Mouse (Mus musculus): ENCODE results near the gene Wnt9a. TPM values are rescaled to one million over a fixed set of nuclear protein-coding genes. Genes with fewer than 3 reads are reported as not detected.
A peak's percentile ranks its signal among the peaks of the same experiment; 100 is the strongest.

Wnt9a gene
- polyA plus RNA-seq (2011; ENCODE audit: insufficient read depth, insufficient read length, low read depth, missing spikeins) = 6.5 and 6.8 TPM in 2 replicates

DNA sequence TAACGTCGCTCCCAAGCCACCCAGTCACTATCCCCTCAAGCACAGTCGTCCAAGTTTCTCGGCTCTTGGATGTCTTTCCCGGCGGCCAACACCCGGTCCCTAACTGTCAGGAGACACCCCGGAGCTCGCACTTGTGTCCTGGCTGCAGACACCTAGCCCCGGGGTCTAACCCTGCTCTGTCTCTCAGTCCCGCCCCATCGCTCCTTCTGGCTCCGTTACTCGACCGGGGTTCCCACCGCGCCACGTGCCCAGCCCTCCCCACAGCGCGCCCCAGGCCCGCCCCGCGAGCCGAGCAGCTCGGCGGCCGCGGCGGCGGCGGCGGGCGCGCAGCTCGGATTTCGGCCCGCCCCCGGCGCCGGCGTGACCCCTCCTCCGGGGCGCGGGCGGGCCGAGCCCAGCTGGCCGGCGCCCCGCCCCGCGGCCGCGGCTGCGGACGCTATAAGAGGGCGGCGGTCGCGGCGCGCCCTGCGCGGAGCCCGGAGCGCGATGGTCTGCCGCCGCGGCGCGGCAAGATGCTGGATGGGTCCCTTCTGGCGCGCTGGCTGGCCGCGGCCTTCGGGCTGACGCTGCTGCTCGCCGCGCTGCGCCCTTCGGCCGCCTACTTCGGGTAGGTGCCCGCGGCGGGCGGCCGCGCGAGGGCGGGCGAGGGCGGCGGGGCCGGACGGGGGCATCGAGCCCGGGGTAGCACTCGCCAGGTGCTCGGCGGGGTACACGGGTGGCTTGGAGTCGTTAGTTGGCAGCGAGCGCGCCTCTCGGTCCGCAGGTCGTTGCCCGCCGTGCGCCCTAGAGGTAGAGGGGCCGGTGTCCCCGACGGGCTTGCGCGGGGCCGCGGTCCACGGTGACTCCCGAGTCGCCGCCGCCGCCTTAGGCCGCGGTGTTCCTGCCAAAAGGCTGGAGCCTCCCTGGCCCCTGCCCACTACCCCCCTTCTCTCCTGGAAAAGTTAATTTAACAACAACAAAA, at the start of gene Wnt9a:
Gene Wnt9a, plus strand, starts transcription at position 468 of the 961 bp plus-strand sequence.
- H3K36me3 ChIP-seq (ENCODE audit: control insufficient read depth, insufficient read depth, low read length, poor library complexity, severe bottlenecking) = no peaks in the 10 kb centered on the region
- peaks cover 5% of the 10 kb centered on the region for H3K4me1 ChIP-seq (ENCODE audit: control insufficient read depth, insufficient read depth, low read length)
- peaks cover 8% of the 10 kb centered on the region for H3K27me3 ChIP-seq (ENCODE audit: control insufficient read depth, insufficient read depth, low read length, poor library complexity, severe bottlenecking)
- H3K27ac ChIP-seq (ENCODE audit: insufficient read depth, low read length) = no peak within 1 kb of the TSS
- H3K9me3 ChIP-seq (replicated peaks; ENCODE audit: control insufficient read depth, insufficient read depth, low read length, poor library complexity, severe bottlenecking) = no peaks in the 10 kb centered on the region
- H3K9ac ChIP-seq (ENCODE audit: low read depth, poor library complexity, severe bottlenecking) = peak within 1 kb of the TSS; percentile 87
- peak within 1 kb of the TSS; percentile 66 for H3K4me3 ChIP-seq (ENCODE audit: low read depth, low read length)
- TF ChIP-seq CTCF (IDR thresholded peaks at IDR 0.05; ENCODE audit: low read depth, low read length) (no peak), EP300 (IDR thresholded peaks at IDR 0.05; ENCODE audit: insufficient read depth, low read depth, low read length) (no peak), POLR2A (IDR thresholded peaks at IDR 0.05; ENCODE audit: insufficient read depth, low read length) (peak; percentile 45)

DNA sequence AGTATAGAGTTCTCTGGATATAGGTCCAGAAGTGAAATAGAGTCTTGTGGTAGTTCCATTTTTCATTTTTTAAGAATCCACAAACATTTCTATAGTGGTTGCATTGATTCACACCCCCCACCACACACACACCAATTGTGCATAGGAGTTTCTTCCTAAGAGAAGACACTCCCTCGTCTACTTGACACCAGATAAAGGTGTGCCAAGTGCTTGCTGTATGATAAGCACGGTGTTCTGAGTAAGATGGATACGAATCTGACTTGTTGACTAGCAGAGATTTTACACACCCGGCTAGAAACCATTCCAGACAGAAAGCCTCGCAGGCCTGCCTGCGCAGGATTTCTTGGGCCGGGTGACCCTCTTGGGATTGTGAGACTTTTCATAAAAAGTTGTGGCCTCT, 47.1 kb upstream of the Wnt9a start:
- Histone ChIP-seq H3K27ac (ENCODE audit: insufficient read depth, low read length) (no peak overlapping the region), H3K9me3 (replicated peaks; ENCODE audit: control insufficient read depth, insufficient read depth, low read length, poor library complexity, severe bottlenecking) (no peaks in the 10 kb centered on the region), H3K4me1 (ENCODE audit: control insufficient read depth, insufficient read depth, low read length) (peaks cover 2% of the 10 kb centered on the region), H3K36me3 (ENCODE audit: control insufficient read depth, insufficient read depth, low read length, poor library complexity, severe bottlenecking) (no peaks in the 10 kb centered on the region), H3K27me3 (ENCODE audit: control insufficient read depth, insufficient read depth, low read length, poor library complexity, severe bottlenecking) (0 out of 2 replicates have a peak, but pooled peaks cover 3% of the 10 kb centered on the region), H3K4me3 (ENCODE audit: low read depth, low read length) (no peak overlapping the region), H3K9ac (ENCODE audit: low read depth, poor library complexity, severe bottlenecking) (no peak overlapping the region)
- no peak for TF ChIP-seq POLR2A (IDR thresholded peaks at IDR 0.05; ENCODE audit: insufficient read depth, low read length)

DNA sequence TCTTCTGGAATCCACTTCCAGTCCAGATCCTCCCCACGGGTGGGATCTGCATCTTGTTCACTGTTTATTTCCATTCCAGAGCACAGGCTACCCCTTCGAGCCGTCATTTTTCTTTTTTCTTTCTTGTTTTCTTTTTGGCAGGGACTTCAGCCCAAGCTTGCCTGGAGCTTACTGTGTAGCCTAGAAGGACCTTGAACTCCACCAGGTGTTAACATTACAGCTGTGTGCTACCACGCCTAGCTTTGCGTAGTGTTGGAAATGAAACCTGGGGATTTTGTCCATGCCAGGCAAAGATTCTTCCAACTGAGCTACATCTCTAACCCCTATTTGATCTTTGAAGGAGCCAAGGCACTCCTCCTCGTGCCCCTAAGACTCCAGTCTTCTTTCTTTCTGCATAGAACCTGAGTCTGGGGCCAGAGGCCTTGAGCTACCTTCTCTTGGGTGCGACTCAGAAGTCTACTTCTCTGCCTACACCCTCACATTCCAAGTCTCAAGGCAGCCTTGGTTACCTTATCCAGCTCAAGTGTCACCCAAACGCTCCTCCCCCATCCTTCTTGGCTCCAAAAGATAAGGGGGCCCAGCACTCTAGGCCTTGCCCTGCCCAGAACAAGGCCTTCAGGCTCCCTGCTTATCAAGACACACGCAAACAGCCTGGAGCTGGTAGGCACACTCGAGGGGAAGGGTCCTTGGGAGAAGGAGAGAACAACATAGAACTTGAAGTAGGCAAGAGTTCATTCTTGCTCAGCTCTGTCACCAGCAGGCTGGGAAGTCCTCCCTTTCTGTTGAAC, 45.8 kb upstream of the Wnt9a start:
- Histone ChIP-seq H3K36me3 (ENCODE audit: control insufficient read depth, insufficient read depth, low read length, poor library complexity, severe bottlenecking) (no peaks in the 10 kb centered on the region), H3K9ac (ENCODE audit: low read depth, poor library complexity, severe bottlenecking) (no peak overlapping the region), H3K4me1 (ENCODE audit: control insufficient read depth, insufficient read depth, low read length) (peaks cover 2% of the 10 kb centered on the region), H3K27ac (ENCODE audit: insufficient read depth, low read length) (no peak overlapping the region), H3K9me3 (replicated peaks; ENCODE audit: control insufficient read depth, insufficient read depth, low read length, poor library complexity, severe bottlenecking) (no peaks in the 10 kb centered on the region), H3K4me3 (ENCODE audit: low read depth, low read length) (no peak overlapping the region), H3K27me3 (ENCODE audit: control insufficient read depth, insufficient read depth, low read length, poor library complexity, severe bottlenecking) (0 out of 2 replicates have a peak, but pooled peaks cover 3% of the 10 kb centered on the region)
- TF ChIP-seq EP300 (IDR thresholded peaks at IDR 0.05; ENCODE audit: insufficient read depth, low read depth, low read length) = no peak
- TF ChIP-seq CTCF (IDR thresholded peaks at IDR 0.05; ENCODE audit: low read depth, low read length) = no peak
- TF ChIP-seq POLR2A (IDR thresholded peaks at IDR 0.05; ENCODE audit: insufficient read depth, low read length) = no peak

DNA sequence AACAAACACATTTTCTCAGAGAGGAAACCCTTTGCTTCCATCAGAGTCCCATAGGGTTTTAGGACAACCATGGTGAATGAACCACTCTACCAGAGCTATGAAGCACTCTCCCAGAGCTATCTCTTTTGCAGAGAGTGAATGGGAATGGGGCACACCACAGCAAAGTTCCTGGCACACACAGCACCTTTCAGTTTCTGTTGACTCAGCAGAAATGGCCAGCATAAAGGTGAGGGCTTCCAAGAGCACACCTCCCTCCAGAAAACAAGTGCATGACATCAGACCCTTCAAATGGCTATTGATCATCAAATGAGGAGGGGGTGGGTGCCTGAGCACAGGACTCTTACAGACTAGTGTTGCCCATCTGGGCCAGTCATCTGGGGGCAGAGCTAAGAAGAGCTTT, 44.4 kb upstream of the Wnt9a start:
- Histone ChIP-seq H3K4me3 (ENCODE audit: low read depth, low read length) (no peak overlapping the region), H3K36me3 (ENCODE audit: control insufficient read depth, insufficient read depth, low read length, poor library complexity, severe bottlenecking) (no peaks in the 10 kb centered on the region), H3K4me1 (ENCODE audit: control insufficient read depth, insufficient read depth, low read length) (peaks cover 2% of the 10 kb centered on the region), H3K27ac (ENCODE audit: insufficient read depth, low read length) (no peak overlapping the region), H3K9ac (ENCODE audit: low read depth, poor library complexity, severe bottlenecking) (no peak overlapping the region), H3K27me3 (ENCODE audit: control insufficient read depth, insufficient read depth, low read length, poor library complexity, severe bottlenecking) (0 out of 2 replicates have a peak, but pooled peaks cover 3% of the 10 kb centered on the region), H3K9me3 (replicated peaks; ENCODE audit: control insufficient read depth, insufficient read depth, low read length, poor library complexity, severe bottlenecking) (no peaks in the 10 kb centered on the region)
- no peak for TF ChIP-seq CTCF (IDR thresholded peaks at IDR 0.05; ENCODE audit: low read depth, low read length)
- no peak for TF ChIP-seq POLR2A (IDR thresholded peaks at IDR 0.05; ENCODE audit: insufficient read depth, low read length)
- no peak for TF ChIP-seq EP300 (IDR thresholded peaks at IDR 0.05; ENCODE audit: insufficient read depth, low read depth, low read length)

DNA sequence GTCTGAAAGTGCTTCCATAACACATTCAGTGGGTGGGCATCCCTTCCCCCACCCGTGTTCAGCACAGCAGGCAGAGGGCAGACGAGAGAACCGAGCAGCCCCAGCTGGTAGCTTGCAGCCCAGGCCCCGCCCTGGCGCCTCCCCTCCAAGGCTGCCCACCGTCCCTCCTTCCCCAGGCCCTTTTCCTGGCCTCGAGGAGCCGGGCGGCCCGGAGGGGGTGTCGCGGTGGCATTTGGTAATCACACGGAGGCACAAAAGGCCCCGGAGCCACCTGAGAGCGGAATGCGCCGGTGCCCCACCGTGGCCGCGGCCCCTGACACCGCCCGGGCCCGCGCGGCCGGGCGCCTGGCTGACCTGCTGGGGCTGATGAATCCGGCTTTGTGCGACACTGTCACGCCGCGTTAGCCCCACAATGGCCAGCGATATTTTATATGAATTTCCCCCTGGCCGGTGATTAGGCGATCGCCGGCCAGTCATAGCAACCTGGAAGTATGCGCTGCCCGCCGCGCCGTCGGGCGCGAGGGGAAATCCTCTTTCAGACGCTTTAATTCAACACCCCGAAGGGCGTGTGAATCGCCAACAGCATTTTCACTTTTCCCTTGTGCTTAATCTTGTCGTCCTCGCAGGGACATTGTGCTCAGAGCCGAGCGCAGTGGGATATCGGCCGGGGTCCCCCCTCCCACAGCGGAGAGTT, 42.7 kb upstream of the Wnt9a start:
- H3K36me3 ChIP-seq (ENCODE audit: control insufficient read depth, insufficient read depth, low read length, poor library complexity, severe bottlenecking) = no peaks in the 10 kb centered on the region
- peaks cover 2% of the 10 kb centered on the region for H3K4me1 ChIP-seq (ENCODE audit: control insufficient read depth, insufficient read depth, low read length)
- TF ChIP-seq POLR2A (IDR thresholded peaks at IDR 0.05; ENCODE audit: insufficient read depth, low read length) (no peak), EP300 (IDR thresholded peaks at IDR 0.05; ENCODE audit: insufficient read depth, low read depth, low read length) (no peak), CTCF (IDR thresholded peaks at IDR 0.05; ENCODE audit: low read depth, low read length) (no peak)
- H3K27ac ChIP-seq (ENCODE audit: insufficient read depth, low read length) = no peak overlapping the region
- no peaks in the 10 kb centered on the region for H3K9me3 ChIP-seq (replicated peaks; ENCODE audit: control insufficient read depth, insufficient read depth, low read length, poor library complexity, severe bottlenecking)
- H3K4me3 ChIP-seq (ENCODE audit: low read depth, low read length) = peak overlapping the region; percentile 43
- H3K27me3 ChIP-seq (ENCODE audit: control insufficient read depth, insufficient read depth, low read length, poor library complexity, severe bottlenecking) = 0 out of 2 replicates have a peak, but pooled peaks cover 3% of the 10 kb centered on the region
- peak overlapping the region; percentile 65 for H3K9ac ChIP-seq (ENCODE audit: low read depth, poor library complexity, severe bottlenecking)
